Mouse (Mus musculus) gastrocnemius, postnatal 36 days (tissue): ENCODE measurements around the gene Mettl26. TPM values are rescaled to one million over a fixed set of nuclear protein-coding genes. Genes with fewer than 3 reads are reported as not detected.

Experiments used
- DNase-seq, 2 experiments: peaks; one replicate each; pipeline ENCODE4 v3.0.0; 2022
- intact Hi-C: fragments of 180-260 bp; cut with DNase I; formaldehyde crosslinking; loops from one replicate; pipeline ENCODE4 v1.15.1; 2025
- total RNA-seq, 2 experiments: library from RNA; stranded (reverse); gene quantifications; 2 replicates each; pipeline ENCODE4 v1.2.3; 2021

The Mettl26 gene
- total RNA-seq, 2 experiments from 2014 or later, result 28.9 to 32.2 TPM

- no peak for DNase-seq
- intact Hi-C loops, result no loop called here
Observed at GRCm38 (mm10) chr17:25880196-25880910, 5.5 kb downstream of the Mettl26 start, which contains the start of gene Wfikkn1. Gene Wfikkn1 (minus strand): TSS chr17:25880858.

DNA sequence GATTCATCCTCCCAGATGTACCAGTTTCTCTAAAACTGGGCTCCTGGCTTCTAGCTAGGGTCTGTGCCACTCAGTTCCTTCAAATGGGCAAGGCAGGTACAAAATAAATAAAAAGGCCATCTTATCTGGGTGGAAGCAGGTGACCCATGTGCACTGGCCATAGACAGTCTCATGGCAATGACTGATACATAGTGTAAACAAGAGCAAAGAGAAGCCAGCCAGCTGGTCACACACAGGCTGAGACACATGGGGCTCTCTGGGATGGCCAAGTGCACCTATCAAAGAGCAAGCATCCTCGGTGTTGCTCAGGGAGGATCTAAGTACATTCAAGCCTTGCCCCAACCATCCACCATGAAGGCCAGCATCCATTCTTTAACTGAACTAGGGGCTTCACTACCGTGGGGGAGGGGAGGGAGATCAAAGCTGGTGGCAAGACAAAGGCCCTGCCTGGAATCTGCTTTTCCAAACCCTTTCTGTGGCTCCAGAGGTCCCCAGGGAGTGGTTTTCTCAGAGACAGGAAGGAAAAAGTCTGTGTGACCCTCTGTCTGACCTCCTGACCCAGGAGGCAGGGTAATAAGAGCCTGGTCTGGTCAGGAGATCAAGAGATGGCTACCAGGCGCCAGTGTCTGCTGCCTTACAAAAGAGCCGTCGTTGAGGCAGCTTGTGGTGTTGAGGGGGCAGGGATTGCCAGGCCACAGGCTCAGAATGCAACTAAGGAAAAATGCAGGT lies 6.2 kb downstream of the Mettl26 start:
- intact Hi-C loops, result no loop called here
- DNase-seq, result no peak

DNA sequence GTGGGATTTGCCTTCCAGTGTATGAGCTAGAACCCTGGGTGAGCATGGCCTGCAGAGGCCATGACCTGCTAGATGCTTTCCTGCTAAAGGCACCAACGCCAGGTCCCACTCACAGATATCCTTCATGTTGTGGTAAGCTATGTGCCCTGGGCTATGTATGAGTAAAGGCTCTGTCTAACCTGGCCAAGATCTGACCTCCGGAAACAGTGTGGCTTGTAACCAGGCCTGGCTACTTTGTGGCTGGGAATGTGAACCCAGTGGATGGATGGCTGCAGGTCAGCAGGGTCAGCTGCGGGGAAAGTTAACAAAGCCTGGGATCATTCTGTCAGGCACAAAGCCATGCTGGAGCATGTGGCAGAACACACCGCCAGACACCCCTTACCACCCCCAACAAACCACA lies 6.8 kb downstream of the Mettl26 start:
- intact Hi-C loops, result no loop called here
- no peak for DNase-seq

- DNase-seq, result no peak
- intact Hi-C loops, result no loop called here
Observed at GRCm38 (mm10) chr17:25882306-25882705, 7.4 kb downstream of the Mettl26 start.

DNA sequence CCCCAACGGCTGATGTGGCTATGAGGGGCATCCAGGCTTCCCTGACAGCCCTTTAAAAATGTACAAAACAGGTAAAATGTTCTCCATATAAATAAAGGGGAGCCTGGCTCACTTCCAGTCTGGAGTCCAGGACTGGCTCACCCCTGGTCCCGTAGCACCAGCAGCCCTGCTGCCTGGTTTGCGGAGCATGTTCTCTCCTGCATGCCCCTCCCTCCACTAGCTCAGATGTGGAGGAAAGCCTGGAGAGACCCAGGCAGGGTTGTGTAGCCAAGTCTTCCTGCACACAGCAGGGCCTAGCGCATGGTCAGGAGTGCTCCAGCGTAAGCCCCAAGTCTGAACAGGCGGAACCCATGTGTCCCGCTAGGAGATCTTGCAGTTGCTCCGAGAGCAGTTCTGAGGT lies 8.4 kb downstream of the Mettl26 start:
- intact Hi-C loops, result no loop called here
- DNase-seq, result no peak

- no peak for DNase-seq
- intact Hi-C loops, result no loop called here
Observed at GRCm38 (mm10) chr17:25883824-25884223, 8.9 kb downstream of the Mettl26 start.

GRCm38 (mm10) chr17:25885636-25886035 lies 10.8 kb downstream of the Mettl26 start:
- DNase-seq, result no peak
- intact Hi-C loops, result no loop called here

- DNase-seq, result no peak
- intact Hi-C loops, result no loop called here
Observed at GRCm38 (mm10) chr17:25886806-25887205, 11.9 kb downstream of the Mettl26 start.

DNA sequence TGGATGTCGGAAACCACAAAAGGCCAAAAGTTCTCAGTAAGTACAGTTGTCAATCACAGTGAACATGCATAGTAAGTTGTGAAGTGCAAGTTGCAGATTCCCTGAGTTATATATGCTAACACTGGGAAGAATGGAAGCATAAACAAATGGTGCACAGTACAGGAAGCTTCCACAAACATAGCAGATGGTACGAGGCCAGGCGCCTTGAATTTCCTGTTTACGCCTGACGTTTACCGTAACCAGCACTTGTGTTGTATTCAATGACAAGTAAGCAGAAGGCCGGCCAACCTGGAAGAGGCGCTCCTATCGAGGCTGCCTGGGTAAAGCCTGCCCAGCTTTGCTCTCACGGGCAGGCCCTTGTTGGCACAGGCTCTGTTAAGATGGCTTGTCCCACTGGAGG lies 12.6 kb downstream of the Mettl26 start:
- no peak for DNase-seq
- intact Hi-C loops, result no loop called here

DNA sequence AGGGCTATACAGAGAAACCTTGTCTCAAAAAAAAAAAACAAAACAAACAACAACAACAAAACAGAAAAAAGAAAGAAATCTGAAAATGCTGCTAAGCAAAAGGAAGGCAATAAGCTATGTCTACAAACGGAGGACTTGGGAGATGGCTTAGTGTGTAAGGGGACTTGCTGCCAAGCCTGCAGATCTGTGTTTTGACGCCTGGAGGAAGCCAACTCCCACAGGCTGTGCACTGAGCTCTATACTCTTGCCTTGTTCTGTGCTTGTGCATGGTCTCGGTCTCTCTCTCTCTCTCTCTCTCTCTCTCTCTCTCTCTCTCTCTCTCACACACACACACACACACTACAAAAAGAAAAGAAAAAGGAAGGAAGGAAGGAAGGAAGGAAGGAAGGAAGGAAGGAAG lies 14.0 kb downstream of the Mettl26 start:
- intact Hi-C loops, result no loop called here

DNA sequence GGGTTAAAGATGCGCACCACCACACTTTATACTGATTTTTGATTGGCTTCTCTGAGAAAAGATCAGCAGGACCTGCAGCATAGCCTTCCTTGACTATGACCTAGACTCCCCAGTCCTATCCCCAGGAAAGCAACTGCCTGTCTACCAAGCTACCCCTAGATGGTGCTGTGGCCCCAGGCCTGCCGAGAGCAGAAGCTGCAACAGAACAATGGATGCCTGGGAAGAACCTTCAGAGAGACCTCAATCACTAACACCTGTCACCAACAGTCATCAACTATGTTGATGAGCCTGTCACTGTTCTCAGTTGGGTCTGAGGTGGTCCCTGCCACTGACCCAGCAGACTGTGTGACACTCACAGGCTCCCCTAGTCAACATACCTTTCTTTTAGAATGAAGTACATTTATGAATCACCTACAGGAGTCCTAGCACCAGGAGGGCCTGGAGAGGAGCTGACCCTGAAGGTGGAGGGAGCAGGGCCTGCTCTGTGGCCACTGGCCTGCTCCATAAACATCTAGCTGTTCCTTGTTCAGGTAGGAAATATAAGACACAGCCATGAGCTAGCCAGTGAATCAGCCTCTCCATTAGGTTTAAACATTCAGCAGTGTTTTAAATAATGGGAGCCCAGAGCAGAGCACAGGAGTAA lies 19.2 kb downstream of the Mettl26 start:
- intact Hi-C loops, result loop anchor here (2.0 to 5.0 kb wide), 4 partner anchors 33 to 198 kb away; partner anchors contain the start of gene Decr2
- peak in 1 of 2 experiments; percentile 52 for DNase-seq

More for the DNA sequence above, 14.0 kb downstream of the Mettl26 start:
- DNase-seq, result no peak

DNA sequence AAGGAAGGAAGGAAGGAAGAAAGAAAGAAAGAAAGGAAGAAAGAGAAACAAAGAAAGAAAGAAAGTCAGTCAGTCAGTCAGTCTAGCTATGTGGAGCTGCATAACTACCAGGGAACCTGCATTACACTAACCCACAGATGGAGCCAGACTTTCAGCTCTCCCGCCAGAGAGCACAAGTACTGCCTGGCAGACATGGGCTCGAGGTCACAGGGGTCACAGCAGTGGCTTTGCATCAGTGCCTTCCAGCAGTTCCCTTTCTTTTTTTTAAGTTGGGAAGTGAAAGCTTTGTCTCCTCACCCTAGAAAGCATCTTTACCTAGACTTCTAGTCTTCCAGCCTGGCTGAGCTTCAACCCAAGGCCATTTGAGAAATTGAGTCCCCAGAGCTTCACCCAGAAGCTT lies 20.5 kb downstream of the Mettl26 start:
- intact Hi-C loops, result loop anchor here (2.0 kb wide), 1 partner anchor 113 kb away; no protein-coding TSS in a partner anchor

DNA sequence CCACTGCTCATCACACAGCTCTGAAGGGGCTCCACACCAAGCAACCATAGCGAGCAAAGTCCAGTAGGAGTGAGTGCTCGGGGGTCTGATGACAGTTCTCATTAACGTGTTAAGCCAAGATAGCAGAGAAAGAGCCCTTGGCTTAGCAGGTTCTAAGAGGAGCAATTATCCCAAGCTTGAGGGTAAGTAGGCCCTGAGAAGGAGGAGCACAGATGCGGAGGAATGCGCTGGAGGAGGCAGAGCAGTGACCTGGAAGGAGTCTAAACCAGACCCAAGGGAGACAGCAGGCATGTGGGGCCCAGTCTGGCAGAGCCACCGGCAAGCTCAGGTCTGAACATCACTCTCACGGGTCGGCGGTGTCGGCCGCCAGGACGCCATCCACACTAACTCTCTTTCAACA lies 21.0 kb downstream of the Mettl26 start:
- intact Hi-C loops, result loop anchor here (2.0 kb wide), 1 partner anchor 113 kb away; no protein-coding TSS in a partner anchor
- no peak for DNase-seq

More for the DNA sequence above, 20.5 kb downstream of the Mettl26 start:
- no peak for DNase-seq

- DNase-seq, result no peak
Observed at GRCm38 (mm10) chr17:25900193-25900592, 25.3 kb downstream of the Mettl26 start.

GRCm38 (mm10) chr17:25903061-25903460 lies 28.2 kb downstream of the Mettl26 start:
- no peak for DNase-seq
- intact Hi-C loops, result no loop called here

More at GRCm38 (mm10) chr17:25900193-25900592, 25.3 kb downstream of the Mettl26 start:
- intact Hi-C loops, result no loop called here

- DNase-seq, result no peak
- intact Hi-C loops, result no loop called here
Observed at GRCm38 (mm10) chr17:25907640-25908039, 32.8 kb downstream of the Mettl26 start.

DNA sequence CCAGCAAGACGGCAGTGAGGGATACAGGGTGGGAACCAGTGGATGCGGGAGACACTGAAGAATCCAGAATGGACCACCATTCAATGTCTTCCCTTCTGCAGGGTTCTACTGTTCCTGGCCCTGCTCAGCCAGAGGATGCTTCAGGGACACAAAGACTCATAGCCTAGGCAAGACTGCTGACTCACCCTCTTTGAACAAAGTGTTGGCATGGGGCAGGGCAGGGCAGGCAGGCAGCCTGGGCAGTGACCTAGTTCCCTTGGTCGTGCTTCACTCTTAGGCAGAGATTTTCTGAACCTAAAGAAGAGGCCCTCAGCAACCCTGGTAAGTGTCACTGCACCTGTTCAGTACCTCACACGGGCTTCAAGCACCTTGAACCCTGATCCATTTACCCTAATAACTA lies 36.9 kb downstream of the Mettl26 start:
- no peak for DNase-seq
- intact Hi-C loops, result no loop called here

- no peak for DNase-seq
- intact Hi-C loops, result no loop called here
Observed at GRCm38 (mm10) chr17:25913186-25913876, 38.5 kb downstream of the Mettl26 start.

- intact Hi-C loops, result no loop called here
Observed at GRCm38 (mm10) chr17:25913877-25914275, 39.0 kb downstream of the Mettl26 start.

DNA sequence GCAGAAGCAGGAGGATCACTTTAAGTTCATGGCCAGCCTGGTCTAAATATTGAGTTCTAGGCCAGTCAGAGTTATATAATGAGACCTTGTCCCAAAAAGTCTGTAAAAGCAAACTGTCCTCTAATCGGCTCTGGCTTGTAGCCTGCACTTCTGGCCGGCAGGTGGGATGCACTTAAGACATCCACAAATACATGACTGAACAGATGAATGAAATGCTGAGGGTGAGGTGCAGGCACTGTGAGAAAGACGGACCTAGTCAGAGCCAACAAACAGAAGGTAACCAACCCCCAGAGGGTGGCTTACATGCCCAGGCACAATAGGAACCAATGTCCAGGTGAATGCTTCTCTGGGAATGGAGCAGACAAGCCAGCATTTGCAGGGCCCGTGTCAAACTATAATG lies 39.4 kb downstream of the Mettl26 start:
- DNase-seq, result no peak
- intact Hi-C loops, result no loop called here

More at GRCm38 (mm10) chr17:25913877-25914275, 39.0 kb downstream of the Mettl26 start:
- no peak for DNase-seq
